Mouse (Mus musculus) cerebellum, postnatal 14 days (tissue): Measurements from ENCODE around the gene Ndufv3.

Experiments used
- DNase-seq, 2 experiments: peaks; one replicate each; pipeline ENCODE4 v3.0.0; 2021; ENCODE audit warnings: mixed read lengths in 2 of 2

Ndufv3 gene

GRCm38 (mm10) chr17:31557947-31558542 lies 38.1 kb downstream of the Ndufv3 start:
- no peak for DNase-seq

- no peak for DNase-seq
Measured at GRCm38 (mm10) chr17:31559021-31559789, 39.3 kb downstream of the Ndufv3 start.

GRCm38 (mm10) chr17:31563632-31564014 lies 43.7 kb downstream of the Ndufv3 start:
- peak; percentile 65 to 68 for DNase-seq

- DNase-seq: peak; percentile 98 to 99
Measured at GRCm38 (mm10) chr17:31564015-31564857, 44.3 kb downstream of the Ndufv3 start, which contains the start of gene Pknox1. Pknox1 (plus strand) TSS chr17:31564734.

- no peak for DNase-seq
Measured at GRCm38 (mm10) chr17:31564858-31565140, 44.9 kb downstream of the Ndufv3 start.

DNA sequence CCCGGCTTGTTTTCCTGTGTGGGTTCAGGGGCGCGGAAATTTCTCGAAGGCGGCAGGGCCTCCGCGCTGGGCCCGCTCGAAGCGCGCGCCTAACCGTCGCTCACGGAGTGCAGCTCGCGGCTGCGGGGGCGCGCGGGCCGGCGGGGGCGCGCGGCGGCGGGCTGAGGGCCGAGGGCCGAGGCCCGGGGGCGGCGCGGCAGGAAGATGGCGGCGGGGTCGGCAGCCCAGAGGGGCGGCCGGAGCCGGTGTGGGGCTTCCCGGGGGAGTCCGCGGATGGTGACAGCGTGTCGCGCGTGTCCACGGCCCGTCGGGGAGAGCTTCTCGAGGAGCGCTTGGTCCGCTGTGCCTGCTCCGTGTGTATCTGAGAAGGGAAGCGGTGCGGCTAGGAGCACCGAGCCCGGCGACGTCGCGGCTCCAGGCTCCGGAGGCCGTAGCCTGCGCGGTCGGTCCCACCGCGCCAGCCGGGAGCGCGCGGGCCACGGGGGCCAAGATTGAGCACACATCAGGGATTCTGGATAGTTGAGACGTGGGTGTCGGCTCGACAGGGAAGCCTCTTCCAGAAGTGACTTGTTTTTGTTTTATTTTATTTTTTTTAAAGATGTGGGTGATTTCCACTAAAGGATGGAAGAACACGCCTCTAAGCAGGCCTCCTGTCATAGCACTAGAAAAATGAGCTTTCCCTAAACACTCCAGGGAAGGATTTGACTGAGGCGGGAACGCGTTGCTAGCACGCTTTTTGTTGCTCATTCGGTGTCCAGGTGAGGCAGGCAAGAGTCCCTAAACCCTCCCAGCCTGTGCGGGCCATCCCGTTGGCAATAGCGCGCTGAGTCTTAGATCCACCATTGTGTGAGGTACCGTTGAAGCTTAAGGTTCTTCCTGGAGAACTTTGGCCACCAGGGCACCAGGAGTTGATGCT lies 45.5 kb downstream of the Ndufv3 start:
- DNase-seq: peak; percentile 81

GRCm38 (mm10) chr17:31566276-31566675 lies 46.4 kb downstream of the Ndufv3 start:
- no peak for DNase-seq

- DNase-seq: no peak
Measured at GRCm38 (mm10) chr17:31569756-31570155, 49.8 kb downstream of the Ndufv3 start.

GRCm38 (mm10) chr17:31570321-31570925 lies 50.5 kb downstream of the Ndufv3 start:
- peak in 1 of 2 experiments; percentile 39 for DNase-seq

- DNase-seq: no peak
Measured at GRCm38 (mm10) chr17:31571689-31572088, 51.8 kb downstream of the Ndufv3 start.

- DNase-seq: no peak
Measured at GRCm38 (mm10) chr17:31574662-31575061, 54.7 kb downstream of the Ndufv3 start.

DNA sequence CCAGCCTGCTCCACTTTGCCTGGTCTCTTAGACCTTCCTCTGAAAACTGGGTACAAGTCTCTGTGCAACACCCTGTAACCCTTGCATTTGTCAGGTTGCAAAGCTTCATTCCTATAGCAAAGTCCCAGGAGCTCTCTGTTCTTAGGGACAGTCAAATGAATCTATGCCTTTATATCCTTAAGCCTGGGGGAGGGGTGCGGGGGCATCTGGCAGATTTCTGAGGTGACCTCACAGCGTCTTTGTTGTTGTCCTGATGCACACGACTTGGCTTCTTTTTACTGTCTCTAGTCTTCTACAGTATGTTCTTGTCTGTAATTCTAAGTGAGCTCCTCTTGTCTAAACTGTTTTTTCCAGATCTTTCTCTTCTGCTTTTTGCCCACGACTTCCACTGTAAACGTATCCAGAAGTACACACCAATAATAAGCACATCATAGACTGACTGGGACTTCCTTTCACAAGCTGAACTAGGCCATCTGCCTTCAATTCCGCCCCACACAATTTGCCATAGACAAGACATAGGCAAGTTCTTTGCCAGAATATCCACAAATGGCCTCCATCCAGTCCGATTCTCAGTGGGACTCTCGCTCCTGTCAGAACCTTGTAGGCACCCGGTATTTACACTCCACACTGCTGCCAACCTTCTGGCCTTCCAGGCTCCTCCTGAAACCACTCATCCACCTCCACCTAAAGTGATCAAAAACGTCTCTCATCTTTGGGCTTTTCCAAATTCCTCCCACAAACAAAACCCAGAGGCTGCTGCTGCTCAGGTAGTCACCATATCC lies 56.7 kb downstream of the Ndufv3 start:
- DNase-seq: peak; percentile 80 to 84

DNA sequence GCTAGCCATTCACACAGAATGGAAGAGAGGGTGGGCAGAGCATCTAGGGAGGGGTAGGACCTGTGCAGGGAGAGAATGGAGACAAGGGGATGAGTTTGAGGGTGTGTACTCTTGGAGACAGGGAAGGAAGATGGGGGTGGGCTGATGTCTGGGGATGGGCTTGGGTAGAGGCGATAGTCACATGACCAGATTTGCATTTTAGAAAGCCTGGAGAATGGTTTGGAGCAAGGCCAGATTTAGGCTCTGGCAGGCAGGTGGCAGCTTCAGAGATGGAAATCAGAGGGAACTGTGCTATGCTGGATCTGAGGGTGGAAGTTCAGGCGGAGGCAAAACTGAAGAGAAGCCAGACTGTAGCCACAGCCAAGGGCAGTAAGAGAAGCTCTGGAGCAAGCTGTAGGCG lies 60.4 kb downstream of the Ndufv3 start:
- peak; percentile 52 to 68 for DNase-seq
